Mouse (Mus musculus) limb, embryonic 13.5 days (tissue): ENCODE measurements around the gene Tor1b. TPM values are rescaled to one million over a fixed set of nuclear protein-coding genes. Genes with fewer than 3 reads are reported as not detected.

Experiments used
- ATAC-seq: fragments of 200-750 bp; cut with Nextera tagmentation; 2 replicates; pipeline ENCODE4 v1.8.0; 2017; ENCODE audit warnings: low read depth, moderate number of reproducible peaks, moderate TSS enrichment; ENCODE audit not compliant: low FRiP score
- H3K27ac ChIP-seq: fragments of 300-500 bp; sonication (generic); 2 replicates; pipeline ENCODE4 v1.5.1; 2015; ENCODE audit warnings: inconsistent platforms, mild to moderate bottlenecking, moderate library complexity
- H3K27me3 ChIP-seq: fragments of 300-500 bp; sonication (generic); 2 replicates; pipeline ENCODE4 v1.6.1; 2015; ENCODE audit warnings: mild to moderate bottlenecking, inconsistent platforms
- H3K36me3 ChIP-seq: fragments of 300-500 bp; sonication (generic); 2 replicates; pipeline ENCODE4 v1.6.1; 2015; ENCODE audit warnings: inconsistent platforms, mild to moderate bottlenecking, moderate library complexity
- H3K4me1 ChIP-seq: fragments of 300-500 bp; sonication (generic); 2 replicates; pipeline ENCODE4 v1.6.1; 2015; ENCODE audit warnings: inconsistent platforms
- H3K4me2 ChIP-seq: fragments of 300-500 bp; sonication (generic); replicated peaks from 2 replicates; pipeline ENCODE4 v1.6.1; 2015; ENCODE audit warnings: inconsistent platforms, mild to moderate bottlenecking, moderate library complexity
- H3K4me3 ChIP-seq: fragments of 300-500 bp; sonication (generic); 2 replicates; pipeline ENCODE4 v1.5.1; 2015; ENCODE audit warnings: moderate library complexity, mild to moderate bottlenecking, inconsistent platforms
- H3K9ac ChIP-seq: fragments of 300-500 bp; sonication (generic); 2 replicates; pipeline ENCODE4 v1.6.1; 2015; ENCODE audit warnings: mild to moderate bottlenecking, inconsistent platforms
- H3K9me3 ChIP-seq: fragments of 300-500 bp; sonication (generic); 2 replicates; pipeline ENCODE4 v1.6.1; 2016; ENCODE audit warnings: inconsistent platforms
- WGBS: fragments of 180-500 bp; shearing (Covaris S2); methylation state at CpG from one replicate; pipeline ENCODE4 v1.1.7; 2015; 5-methylcytosine and 5-hydroxymethylcytosine counted together
- polyA plus RNA-seq: library from polyadenylated mRNA; unstranded; fragments of >200 nt; fragmentation: Nextera tagmentation; extraction: Ambion mirVana; gene quantifications from 2 replicates; pipeline ENCODE4 v1.2.1, GENCODE M21; 2015

Gene Tor1b
- polyA plus RNA-seq, 1 experiment from 2014 or later, result 33.5 TPM

GRCm38 (mm10) chr2:30965627-30966026 is 12.9 kb downstream of the Tor1b start:
- Histone ChIP-seq H3K4me1 (peaks cover 21% of the 10 kb centered on the region), H3K4me2 (peak overlapping the region; percentile 96; the same call in 1 of the 2 replicates), H3K4me3 (no peak overlapping the region), H3K27ac (no peak overlapping the region), H3K36me3 (peaks cover 61% of the 10 kb centered on the region), H3K9ac (no peak overlapping the region), H3K9me3 (no peaks in the 10 kb centered on the region), H3K27me3 (no peaks in the 10 kb centered on the region)
- no peak for ATAC-seq
- WGBS, result 90% methylated on average over 8 of the region's 8 CpGs

DNA sequence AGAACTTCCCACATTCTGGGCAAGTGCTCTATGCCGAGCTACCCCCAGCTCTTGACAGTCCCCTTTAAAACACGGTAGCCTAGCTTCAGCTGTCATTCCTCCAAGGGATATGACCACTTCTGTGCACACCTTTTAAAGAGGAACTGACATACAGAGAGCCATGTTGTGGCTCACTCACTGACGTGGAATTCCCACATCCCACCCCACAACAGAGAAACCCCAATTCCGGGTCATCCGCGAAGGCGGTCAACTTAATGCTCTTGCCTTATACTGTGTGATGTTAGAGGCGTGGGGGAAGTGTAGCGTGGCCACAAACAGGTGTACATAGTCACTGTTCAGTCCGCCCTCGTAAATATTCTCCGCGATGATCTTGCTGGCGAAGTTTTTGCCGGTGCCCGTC is 14.1 kb downstream of the Tor1b start:
- H3K27me3 ChIP-seq, result no peaks in the 10 kb centered on the region
- H3K4me1 ChIP-seq, result peaks cover 21% of the 10 kb centered on the region
- H3K27ac ChIP-seq, result peak overlapping the region; percentile 44
- H3K4me2 ChIP-seq, result peak overlapping the region; percentile 96
- peak overlapping the region; percentile 98 for H3K4me3 ChIP-seq
- peaks cover 57% of the 10 kb centered on the region for H3K36me3 ChIP-seq
- WGBS, result 14% methylated on average over 16 of the region's 16 CpGs
- ATAC-seq, result no peak
- peak overlapping the region; percentile 85 for H3K9ac ChIP-seq
- H3K9me3 ChIP-seq, result no peaks in the 10 kb centered on the region

- no peaks in the 10 kb centered on the region for H3K9me3 ChIP-seq
- peak within 1 kb of the TSS; percentile 44 for H3K27ac ChIP-seq
- peak; percentile 93 for ATAC-seq
- no peaks in the 10 kb centered on the region for H3K27me3 ChIP-seq
- H3K9ac ChIP-seq, result peak within 1 kb of the TSS; percentile 85
- peaks cover 53% of the 10 kb centered on the region for H3K36me3 ChIP-seq
- peak within 1 kb of the TSS; percentile 96 for H3K4me2 ChIP-seq
- 2% methylated on average over 59 of the region's 59 CpGs for WGBS
- H3K4me3 ChIP-seq, result peak within 1 kb of the TSS; percentile 98
- peaks cover 21% of the 10 kb centered on the region for H3K4me1 ChIP-seq
Observed at GRCm38 (mm10) chr2:30967352-30968327, 14.9 kb downstream of the Tor1b start, which contains the start of gene Tor1a. TSS of gene Tor1a (minus strand) at chr2:30967933.

DNA sequence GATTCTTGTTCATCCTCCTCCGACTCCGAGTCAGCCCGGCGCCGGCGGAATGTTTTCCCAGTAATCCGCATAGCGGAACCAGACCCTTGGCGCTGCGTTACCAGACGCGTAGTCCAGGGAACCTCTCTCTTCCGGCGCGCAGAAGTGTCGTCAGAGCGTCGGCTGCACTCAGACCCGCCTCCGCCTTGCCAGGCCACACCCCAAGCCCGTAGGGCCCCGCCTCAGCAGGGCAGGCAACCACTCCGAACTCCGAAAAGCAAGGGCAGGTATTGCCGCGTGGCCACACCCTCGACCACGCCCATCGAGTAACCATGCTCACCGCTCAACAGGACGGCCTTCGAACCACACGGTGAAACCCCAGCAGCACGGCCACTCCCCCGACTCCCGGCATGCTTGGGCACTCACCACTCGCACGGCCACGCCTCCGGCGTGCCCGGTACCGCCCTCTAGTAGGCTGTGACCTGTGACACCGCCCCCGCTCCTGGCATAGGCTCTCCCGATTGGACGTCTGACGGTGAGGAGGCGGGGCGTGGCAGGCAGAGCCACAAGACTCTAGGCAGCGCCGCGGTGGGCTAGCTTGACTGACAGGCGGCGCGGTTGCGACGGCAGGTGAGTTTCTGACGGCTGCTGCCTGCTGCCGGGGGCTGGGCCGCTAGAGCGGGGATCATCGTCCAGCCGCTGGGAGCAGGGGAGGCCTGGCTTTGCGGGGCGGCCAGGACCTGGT is 29.2 kb downstream of the Tor1b start, which contains the start of the genes BC005624 and Usp20:
TSS of gene BC005624 (minus strand) at position 412 of the 724 bp plus-strand sequence.
TSS of gene Usp20 (plus strand) at position 490 of the 724 bp plus-strand sequence.
- peak; percentile 99 for ATAC-seq
- H3K4me2 ChIP-seq, result peak within 1 kb of the TSS; percentile 86
- peaks cover 28% of the 10 kb centered on the region for H3K4me1 ChIP-seq
- H3K27me3 ChIP-seq, result no peaks in the 10 kb centered on the region
- peak within 1 kb of the TSS; percentile 81 for H3K9ac ChIP-seq
- H3K9me3 ChIP-seq, result no peaks in the 10 kb centered on the region
- H3K4me3 ChIP-seq, result peak within 1 kb of the TSS; percentile 86
- peaks cover 31% of the 10 kb centered on the region for H3K36me3 ChIP-seq
- under 1% methylated on average over 66 of the region's 66 CpGs for WGBS
- 0 out of 2 replicates have a peak within 1 kb of the TSS, but pooled peaks have one; percentile 22 for H3K27ac ChIP-seq

DNA sequence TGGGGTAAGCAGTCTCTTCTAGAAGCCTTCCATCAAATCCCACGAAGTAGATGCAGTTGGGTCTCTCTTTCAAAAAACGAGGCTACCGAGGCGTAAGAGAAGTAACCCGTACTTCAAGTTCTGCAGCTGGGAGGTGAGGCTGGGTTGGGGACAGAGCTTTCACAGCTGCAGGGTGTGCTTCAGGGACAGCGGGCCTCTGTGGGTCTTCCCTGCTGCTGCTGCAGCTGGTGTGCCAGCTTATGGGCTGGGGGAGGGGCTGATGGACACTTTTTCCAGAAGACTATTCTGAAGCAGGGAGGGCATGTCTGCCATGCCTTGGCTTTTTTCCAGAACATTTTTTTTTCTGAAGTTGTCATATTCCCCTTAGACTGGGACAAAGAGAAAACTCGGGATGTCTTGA is 30.3 kb downstream of the Tor1b start:
- Histone ChIP-seq H3K9ac (peak overlapping the region; percentile 81), H3K4me2 (peak overlapping the region; percentile 86), H3K4me3 (peak overlapping the region; percentile 86), H3K36me3 (peaks cover 21% of the 10 kb centered on the region), H3K27ac (no peak overlapping the region), H3K9me3 (no peaks in the 10 kb centered on the region), H3K4me1 (peaks cover 28% of the 10 kb centered on the region), H3K27me3 (no peaks in the 10 kb centered on the region)
- ATAC-seq, result no peak
- WGBS, result 45% methylated on average over 7 of the region's 7 CpGs

DNA sequence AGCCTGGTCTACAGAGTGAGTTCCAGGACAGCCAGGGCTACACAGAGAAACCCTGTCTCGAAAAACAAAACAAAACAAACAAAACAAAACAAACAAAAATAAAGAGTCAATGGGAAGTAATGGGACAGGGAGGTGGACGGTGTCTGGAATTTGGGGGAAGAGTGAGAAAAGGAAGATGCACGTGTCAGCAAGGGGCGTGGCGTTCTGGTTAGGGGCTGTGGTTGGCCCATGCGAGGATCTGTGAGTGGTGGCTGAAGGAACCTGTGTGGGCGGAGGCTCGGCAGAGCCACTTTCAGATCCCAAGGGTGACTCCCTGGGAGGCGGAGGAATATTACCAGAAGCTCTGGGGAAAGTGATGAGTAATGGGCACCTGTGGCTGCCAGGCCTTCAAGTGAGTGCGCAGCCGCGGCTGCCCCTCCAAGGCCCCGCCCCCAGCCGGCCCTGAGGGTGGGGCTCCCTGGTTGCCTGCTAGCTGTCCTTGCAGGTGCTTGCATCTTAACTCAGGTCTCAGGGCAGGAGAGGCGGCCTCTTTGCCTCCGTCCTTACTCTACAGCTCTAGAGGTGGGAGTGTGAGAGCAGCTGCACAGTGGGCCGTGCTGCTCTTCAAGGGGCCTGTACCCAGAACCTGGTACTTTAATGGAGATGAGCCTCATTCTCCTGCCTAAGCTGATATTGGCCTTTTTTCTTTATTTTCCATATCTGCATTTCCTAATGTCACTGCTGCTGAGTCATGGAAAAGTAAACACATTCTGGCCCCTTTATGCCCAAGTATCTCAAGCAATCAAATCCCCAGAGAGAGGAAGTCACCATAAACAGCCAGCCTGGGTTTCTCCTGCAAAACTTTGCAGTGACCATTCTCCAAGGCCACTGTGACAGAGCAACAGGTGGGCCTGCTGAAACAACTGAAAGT is 32.6 kb downstream of the Tor1b start:
- H3K36me3 ChIP-seq, result no peaks in the 10 kb centered on the region; the same call in 1 of the 2 replicates
- H3K9ac ChIP-seq, result no peak overlapping the region; the same call in 1 of the 2 replicates
- 22% methylated on average over 17 of the region's 17 CpGs for WGBS
- peaks cover 27% of the 10 kb centered on the region for H3K4me1 ChIP-seq
- H3K4me3 ChIP-seq, result no peak overlapping the region
- 0 out of 2 replicates have a peak overlapping the region, but pooled peaks have one; percentile 7 for H3K4me2 ChIP-seq
- H3K27ac ChIP-seq, result no peak overlapping the region
- H3K27me3 ChIP-seq, result no peaks in the 10 kb centered on the region
- no peak for ATAC-seq
- H3K9me3 ChIP-seq, result no peaks in the 10 kb centered on the region

- no peak for ATAC-seq
- no peak overlapping the region for H3K4me2 ChIP-seq
- no peak overlapping the region for H3K9ac ChIP-seq
- peaks cover 7% of the 10 kb centered on the region; the same call in 1 of the 2 replicates for H3K4me1 ChIP-seq
- WGBS, result 87% methylated on average over 9 of the region's 9 CpGs
- no peaks in the 10 kb centered on the region for H3K9me3 ChIP-seq
- no peak overlapping the region for H3K4me3 ChIP-seq
- H3K27ac ChIP-seq, result no peak overlapping the region
- no peaks in the 10 kb centered on the region for H3K27me3 ChIP-seq
- peaks cover 4% of the 10 kb centered on the region; the same call in 1 of the 2 replicates for H3K36me3 ChIP-seq
Observed at GRCm38 (mm10) chr2:30990221-30990620, 37.5 kb downstream of the Tor1b start.

DNA sequence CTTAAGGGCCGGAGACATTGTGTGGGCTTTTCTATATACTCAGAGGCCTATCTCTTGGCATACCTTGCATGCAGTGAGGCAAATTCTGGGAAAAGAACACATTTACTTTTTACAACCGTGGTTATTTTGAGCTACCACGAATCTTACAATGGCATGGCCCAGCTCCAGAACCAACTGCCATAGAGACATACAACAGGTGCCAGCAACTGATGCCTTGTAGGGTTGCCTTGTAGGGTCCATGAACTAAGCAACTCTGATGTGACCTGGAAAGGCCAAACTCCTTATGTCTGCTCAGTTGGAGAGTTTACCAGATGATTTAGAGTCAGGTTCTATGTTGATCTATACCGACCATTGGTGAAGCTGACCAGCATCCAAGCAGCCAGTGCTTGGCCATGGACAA is 42.1 kb downstream of the Tor1b start:
- Histone ChIP-seq H3K4me3 (no peak overlapping the region), H3K27ac (no peak overlapping the region), H3K4me2 (no peak overlapping the region), H3K27me3 (no peaks in the 10 kb centered on the region), H3K36me3 (peaks cover 9% of the 10 kb centered on the region; the same call in 1 of the 2 replicates), H3K9me3 (no peaks in the 10 kb centered on the region), H3K4me1 (no peaks in the 10 kb centered on the region; the same call in 1 of the 2 replicates), H3K9ac (no peak overlapping the region)
- ATAC-seq, result no peak
- WGBS, result 92% methylated on average over 4 of the region's 4 CpGs

- H3K27me3 ChIP-seq, result no peaks in the 10 kb centered on the region
- H3K9me3 ChIP-seq, result no peaks in the 10 kb centered on the region
- H3K4me1 ChIP-seq, result no peaks in the 10 kb centered on the region; the same call in 1 of the 2 replicates
- H3K4me2 ChIP-seq, result no peak overlapping the region
- H3K4me3 ChIP-seq, result no peak overlapping the region
- H3K36me3 ChIP-seq, result peaks cover 15% of the 10 kb centered on the region; the same call in 1 of the 2 replicates
- H3K27ac ChIP-seq, result no peak overlapping the region
- WGBS, result 87% methylated on average over 11 of the region's 11 CpGs
- ATAC-seq, result no peak
- H3K9ac ChIP-seq, result no peak overlapping the region
Observed at GRCm38 (mm10) chr2:30995432-30995996, 42.8 kb downstream of the Tor1b start.

DNA sequence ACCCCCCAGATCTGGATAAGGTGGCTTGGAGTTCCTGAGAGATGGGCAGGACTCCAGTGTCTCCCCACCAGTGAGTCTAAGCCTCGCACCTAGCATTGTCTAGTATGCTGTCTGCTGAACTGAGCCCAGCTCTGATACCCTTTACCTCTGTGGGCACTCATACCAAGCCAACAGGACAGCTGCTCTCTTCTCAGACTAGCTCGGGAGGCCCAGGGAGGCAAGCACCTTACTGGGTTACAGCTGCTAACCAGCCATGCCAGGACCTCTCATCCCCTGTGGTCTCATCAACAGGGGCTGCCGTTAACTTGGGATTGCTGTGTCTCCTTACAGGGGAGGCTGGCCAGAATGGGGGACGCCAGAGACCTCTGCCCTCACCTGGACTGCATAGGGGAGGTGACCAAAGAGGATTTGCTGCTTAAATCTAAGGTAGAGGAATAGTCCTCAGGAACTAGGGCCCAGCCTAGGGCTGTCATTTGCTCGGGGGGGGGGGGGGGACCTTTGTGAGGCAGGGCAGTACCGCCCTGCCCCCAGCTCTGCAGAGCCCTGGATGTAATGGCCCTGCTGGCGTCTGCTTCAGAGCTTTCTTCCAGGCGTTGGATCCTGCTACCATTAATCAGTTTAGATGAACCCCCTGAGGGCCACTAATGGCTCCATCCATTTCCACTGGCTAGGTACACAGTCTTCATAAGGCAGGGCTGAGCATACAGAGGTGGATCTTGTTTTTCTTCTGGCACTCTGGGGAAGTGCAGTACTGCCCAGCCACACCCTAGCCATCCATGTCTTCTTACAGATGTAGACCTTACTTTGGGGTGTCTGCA is 45.9 kb downstream of the Tor1b start:
- no peak overlapping the region for H3K4me2 ChIP-seq
- H3K27me3 ChIP-seq, result no peaks in the 10 kb centered on the region
- no peaks in the 10 kb centered on the region for H3K9me3 ChIP-seq
- no peak overlapping the region for H3K9ac ChIP-seq
- WGBS, result 44% methylated on average over 8 of the region's 8 CpGs
- H3K36me3 ChIP-seq, result peaks cover 29% of the 10 kb centered on the region
- H3K4me3 ChIP-seq, result no peak overlapping the region
- ATAC-seq, result no peak
- no peaks in the 10 kb centered on the region; the same call in 1 of the 2 replicates for H3K4me1 ChIP-seq
- no peak overlapping the region for H3K27ac ChIP-seq
